Mouse (Mus musculus) spleen, adult 2 months (tissue): ENCODE data around the gene Nop9.

Experiments
- CTCF ChIP-seq: fragments of 200-500 bp; IDR thresholded peaks from 2 replicates; pipeline ENCODE4 v1.5.1; 2011; ENCODE audit warnings: mild to moderate bottlenecking, inconsistent platforms; ENCODE audit not compliant: insufficient read depth, insufficient read length, insufficient replicate concordance; ENCODE audit errors: extremely low read depth
- POLR2A ChIP-seq: fragments of 200-500 bp; IDR thresholded peaks from 2 replicates; pipeline ENCODE4 v1.6.1; 2011; ENCODE audit warnings: low read depth, low read length, inconsistent platforms

GRCm38 (mm10) chr14:55758363-55758784, 12.9 kb downstream of the Nop9 start, which contains the start of gene Cideb:
- TF ChIP-seq POLR2A (no peak), CTCF (0 out of 2 replicates have a peak, but pooled peaks have one; percentile 10)
